Mouse (Mus musculus) heart, adult 2 months (tissue): Measurements from ENCODE around the gene Rasgef1b.

ENCODE experiments used
- EP300 ChIP-seq: fragments of 200-500 bp; IDR thresholded peaks from 2 replicates; pipeline ENCODE4 v1.6.1; 2011; ENCODE audit warnings: low read depth, low read length, control low read depth; ENCODE audit not compliant: insufficient read depth
- POLR2A ChIP-seq: fragments of 200-500 bp; IDR thresholded peaks from 2 replicates; pipeline ENCODE4 v1.6.1; 2011; ENCODE audit warnings: mild to moderate bottlenecking, low read depth, low read length, control low read depth; ENCODE audit not compliant: insufficient read depth

DNA sequence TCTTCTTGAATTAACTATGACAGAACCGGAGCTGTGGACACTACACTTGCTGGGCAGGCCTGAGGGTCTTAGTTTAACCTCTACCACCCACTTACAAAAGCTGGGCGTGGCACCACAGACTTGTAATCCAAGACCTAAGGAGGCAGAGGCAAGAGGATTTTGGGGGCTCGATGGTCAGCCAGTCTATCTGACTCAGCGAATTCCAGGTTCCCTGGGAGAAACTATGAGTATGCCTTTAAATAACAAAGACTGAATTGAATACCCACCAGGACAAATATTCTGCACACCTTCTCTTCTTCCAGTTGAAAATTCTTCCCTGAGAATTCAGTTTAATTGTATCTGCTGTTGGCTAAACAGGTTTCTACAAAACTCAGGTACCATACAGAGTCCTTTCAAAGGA, 440.6 kb downstream of the Rasgef1b start:
- TF ChIP-seq POLR2A = no peak
- no peak for TF ChIP-seq EP300
